Mouse (Mus musculus) myocyte (in vitro differentiated cells): Measurements from ENCODE around the gene Snai1.

Experiments
- E2F4 ChIP-seq: IDR thresholded peaks from one replicate; pipeline ENCODE4 v1.6.1; 2011; ENCODE audit warnings: mild to moderate bottlenecking, control low read depth, moderate library complexity; ENCODE audit not compliant: insufficient read depth
- MAX ChIP-seq: IDR thresholded peaks from one replicate; pipeline ENCODE4 v1.6.1; 2011; ENCODE audit warnings: low read depth, mild to moderate bottlenecking, control low read depth
- MYOD1 ChIP-seq, 3 experiments: IDR thresholded peaks; one replicate each; pipeline ENCODE4 v1.6.1; 2011; ENCODE audit warnings: control low read depth in 2 of 3, low read depth in 2 of 3, mild to moderate bottlenecking in 2 of 3, moderate library complexity in 1 of 3; ENCODE audit not compliant: insufficient read length in 2 of 3, control insufficient read depth in 1 of 3
- MYOG ChIP-seq, 3 experiments: IDR thresholded peaks; one replicate each; pipeline ENCODE4 v1.6.1; 2011; ENCODE audit warnings: control low read depth in 2 of 3, low read depth in 2 of 3, mild to moderate bottlenecking in 2 of 3; ENCODE audit not compliant: insufficient read length in 2 of 3, control insufficient read depth in 1 of 3, insufficient read depth in 1 of 3
- POLR2A ChIP-seq: IDR thresholded peaks from one replicate; pipeline ENCODE4 v1.6.1; 2011; ENCODE audit warnings: low read depth, mild to moderate bottlenecking, control low read depth, moderate library complexity; ENCODE audit not compliant: insufficient read length
- REST ChIP-seq: IDR thresholded peaks from one replicate; pipeline ENCODE4 v1.6.1; 2011; ENCODE audit warnings: mild to moderate bottlenecking, control low read depth, moderate library complexity; ENCODE audit not compliant: insufficient read depth, insufficient read length
- TCF12 ChIP-seq: IDR thresholded peaks from one replicate; pipeline ENCODE4 v1.6.1; 2011; ENCODE audit warnings: mild to moderate bottlenecking, control low read depth; ENCODE audit not compliant: poor library complexity, insufficient read depth, severe bottlenecking
- TCF3 ChIP-seq: IDR thresholded peaks from one replicate; pipeline ENCODE4 v1.6.1; 2011; ENCODE audit warnings: low read depth, control low read depth; ENCODE audit not compliant: insufficient read length

GRCm38 (mm10) chr2:167529935-167530513 is 8.0 kb upstream of the Snai1 start:
- TF ChIP-seq MYOG (IDR thresholded peaks at IDR 0.05; ENCODE audit: control insufficient read depth in 1 of 3, insufficient read depth in 1 of 3, insufficient read length in 2 of 3, low read depth in 2 of 3) = no peak
- TF ChIP-seq MAX = no peak
- TF ChIP-seq E2F4 = no peak
- no peak for TF ChIP-seq POLR2A
- no peak for TF ChIP-seq TCF12
- TF ChIP-seq REST = no peak
- no peak for TF ChIP-seq TCF3
- TF ChIP-seq MYOD1 (IDR thresholded peaks at IDR 0.05; ENCODE audit: control insufficient read depth in 1 of 3, insufficient read length in 2 of 3, low read depth in 2 of 3) = no peak
